Mouse (Mus musculus): Measurements from ENCODE around the gene Gm6583.

Gm6583 gene

DNA sequence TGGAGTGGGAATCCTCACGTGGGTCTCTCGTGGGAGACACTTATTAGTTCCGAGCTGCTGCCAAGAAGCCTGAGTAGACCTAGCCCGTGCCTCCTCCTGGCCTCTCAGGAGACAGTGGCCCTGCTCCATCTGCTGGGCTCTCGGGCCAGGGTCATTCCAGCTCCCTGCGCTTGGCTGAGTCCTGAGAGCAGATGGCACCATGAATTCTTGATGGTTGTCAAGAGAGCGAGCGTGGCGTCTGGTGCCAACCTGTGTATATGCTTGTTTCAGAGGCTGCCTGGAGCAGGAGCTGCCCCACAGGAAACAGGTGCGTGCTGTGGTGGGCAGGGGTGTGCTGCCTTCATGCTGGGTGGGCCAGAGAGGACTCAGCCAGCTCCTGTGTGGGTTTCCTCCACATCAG, 12.8 kb upstream of the Gm6583 start:
- no peak for DNase-seq (ENCODE audit: extremely low read depth, low read depth, low spot score)

GRCm38 (mm10) chr5:112367929-112368328, 12.1 kb upstream of the Gm6583 start:
- DNase-seq (ENCODE audit: extremely low read depth, low read depth, low spot score), result no peak

- no peak for DNase-seq (ENCODE audit: extremely low read depth, low read depth, low spot score)
Observed at GRCm38 (mm10) chr5:112367338-112367737, 11.5 kb upstream of the Gm6583 start.

DNA sequence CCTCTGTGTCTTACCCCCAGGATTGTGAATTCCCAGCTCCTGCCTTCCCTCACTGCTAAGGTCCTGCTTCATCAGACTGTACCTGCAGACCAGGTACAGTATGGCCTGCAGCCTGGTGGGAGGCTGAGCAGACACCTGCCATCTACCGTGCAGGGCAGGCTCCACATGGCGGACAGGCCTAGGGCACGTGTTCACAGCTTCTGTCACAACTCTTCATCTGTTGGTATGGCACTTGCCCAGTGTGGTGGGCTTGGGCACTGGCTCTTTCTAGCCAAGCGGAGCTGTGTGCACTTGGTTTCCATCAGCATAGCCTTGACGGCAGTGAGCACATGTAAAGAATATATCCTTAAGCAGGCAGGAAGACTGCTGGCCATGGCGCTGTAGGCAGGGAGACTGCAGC, 11.0 kb upstream of the Gm6583 start:
- no peak for DNase-seq (ENCODE audit: extremely low read depth, low read depth, low spot score)

GRCm38 (mm10) chr5:112364184-112364797, 8.5 kb upstream of the Gm6583 start:
- no peak for DNase-seq (ENCODE audit: extremely low read depth, low read depth, low spot score)

DNA sequence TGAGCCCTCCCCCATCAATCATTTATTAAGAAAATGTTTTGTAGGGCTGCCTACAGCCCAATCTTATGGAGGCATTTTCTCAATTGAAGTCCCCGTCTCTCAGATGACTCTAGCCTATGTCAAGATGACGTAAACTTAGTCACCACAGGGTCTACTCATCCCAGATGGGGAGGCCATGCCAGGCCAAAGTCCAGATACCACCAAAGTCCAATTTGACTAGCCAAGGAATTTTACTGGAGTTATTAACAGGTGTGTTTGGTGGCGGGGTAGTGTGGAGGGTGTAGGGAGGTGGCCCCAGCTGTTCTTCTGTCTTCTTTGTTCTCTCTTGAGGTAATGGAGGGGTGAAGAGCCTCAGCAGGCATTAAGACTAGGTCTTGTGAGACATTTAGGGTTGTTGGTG, 4.2 kb upstream of the Gm6583 start:
- no peak for DNase-seq (ENCODE audit: extremely low read depth, low read depth, low spot score)

GRCm38 (mm10) chr5:112359520-112359919, 3.7 kb upstream of the Gm6583 start:
- DNase-seq (ENCODE audit: extremely low read depth, low read depth, low spot score), result no peak

- no peak for DNase-seq (ENCODE audit: extremely low read depth, low read depth, low spot score)
Observed at GRCm38 (mm10) chr5:112356322-112356721, 489 bp upstream of the Gm6583 start.

DNA sequence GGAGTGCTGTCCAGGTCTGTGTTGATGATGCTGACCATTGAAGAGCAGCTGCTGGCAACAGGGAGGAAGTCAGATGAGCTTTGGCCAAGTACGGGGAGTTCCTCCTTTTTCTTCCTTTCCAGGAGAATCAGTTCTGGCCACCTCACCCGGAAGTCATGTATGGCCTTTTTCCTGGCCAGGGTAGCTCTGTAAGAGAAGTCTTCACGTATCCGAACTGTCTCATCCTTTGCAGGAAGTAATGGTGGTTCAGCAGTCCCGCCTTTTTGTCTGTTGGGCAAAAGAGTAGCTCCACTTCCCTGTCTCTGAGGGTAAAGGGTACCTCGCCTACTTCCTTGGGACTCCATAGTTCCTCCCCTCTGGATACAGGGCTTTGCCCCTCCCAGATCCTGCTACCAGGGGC, 340 bp downstream of the Gm6583 start:
- DNase-seq (ENCODE audit: extremely low read depth, low read depth, low spot score), result no peak

DNA sequence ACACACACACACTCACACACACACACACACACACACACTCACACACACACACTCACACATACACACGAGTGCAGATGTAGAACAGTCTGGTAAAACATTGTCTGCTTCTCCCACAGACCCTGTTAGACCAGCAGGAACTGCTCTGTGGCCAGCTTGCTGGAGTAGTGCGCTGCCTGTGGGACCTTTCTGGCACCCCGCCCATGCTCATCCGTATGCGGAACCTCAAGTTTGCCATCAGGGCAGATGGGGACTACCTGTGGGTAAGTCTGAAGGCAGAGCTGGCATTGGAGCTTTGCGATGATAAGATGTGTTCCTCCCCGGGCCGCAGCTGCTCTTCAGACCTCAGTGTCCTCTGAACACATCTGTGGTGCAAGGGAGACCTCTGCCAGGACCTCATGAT, 6.7 kb downstream of the Gm6583 start:
- no peak for DNase-seq (ENCODE audit: extremely low read depth, low read depth, low spot score)

- DNase-seq (ENCODE audit: extremely low read depth, low read depth, low spot score), result no peak
Observed at GRCm38 (mm10) chr5:112346211-112346965, 9.4 kb downstream of the Gm6583 start.

GRCm38 (mm10) chr5:112344092-112344960, 11.5 kb downstream of the Gm6583 start:
- no peak for DNase-seq (ENCODE audit: extremely low read depth, low read depth, low spot score)

- DNase-seq (ENCODE audit: extremely low read depth, low read depth, low spot score), result no peak
Observed at GRCm38 (mm10) chr5:112343205-112343595, 12.6 kb downstream of the Gm6583 start.

- no peak for DNase-seq (ENCODE audit: extremely low read depth, low read depth, low spot score)
Observed at GRCm38 (mm10) chr5:112342463-112343204, 13.2 kb downstream of the Gm6583 start, which contains the start of the genes Srrd and Hps4. Gene Srrd (minus strand): TSS chr5:112343040. Gene Hps4 (plus strand): TSS chr5:112343083.

GRCm38 (mm10) chr5:112339215-112339614, 16.6 kb downstream of the Gm6583 start:
- no peak for DNase-seq (ENCODE audit: extremely low read depth, low read depth, low spot score)

GRCm38 (mm10) chr5:112337004-112337403, 18.8 kb downstream of the Gm6583 start:
- DNase-seq (ENCODE audit: extremely low read depth, low read depth, low spot score), result no peak

- DNase-seq (ENCODE audit: extremely low read depth, low read depth, low spot score), result no peak
Observed at GRCm38 (mm10) chr5:112335473-112335872, 20.4 kb downstream of the Gm6583 start.

- no peak for DNase-seq (ENCODE audit: extremely low read depth, low read depth, low spot score)
Observed at GRCm38 (mm10) chr5:112329805-112330564, 25.8 kb downstream of the Gm6583 start.

- no peak for DNase-seq (ENCODE audit: extremely low read depth, low read depth, low spot score)
Observed at GRCm38 (mm10) chr5:112327854-112328253, 28.0 kb downstream of the Gm6583 start.

GRCm38 (mm10) chr5:112326446-112327009, 29.3 kb downstream of the Gm6583 start:
- DNase-seq (ENCODE audit: extremely low read depth, low read depth, low spot score), result no peak
